Mouse (Mus musculus): ENCODE data around the gene Ptpa. TPM values are rescaled to one million over a fixed set of nuclear protein-coding genes. Genes with fewer than 3 reads are reported as not detected.
A peak's percentile ranks its signal among the peaks of the same experiment; 100 is the strongest.

Gene Ptpa
- total and polyA plus RNA-seq, 2 experiments from 2014 or later, result 138 to 147 TPM

GRCm38 (mm10) chr2:30389000-30389399, 26.8 kb upstream of the Ptpa start:
- H3K9me3 ChIP-seq (ENCODE audit: low read length), result no peaks in the 10 kb centered on the region
- peak; percentile 42 for TF ChIP-seq CTCF (IDR thresholded peaks at IDR 0.05)
- no peaks in the 10 kb centered on the region for H3K27me3 ChIP-seq (ENCODE audit: insufficient read depth, low read length)
- DNase-seq (ENCODE audit: low spot score), result no peak
- 91% methylated on average over 2 of the region's 2 CpGs for WGBS
- 0 out of 2 replicates have a peak, but pooled peaks cover 6% of the 10 kb centered on the region for H3K36me3 ChIP-seq (ENCODE audit: insufficient read depth, low read length)
- H3K4me1 ChIP-seq (ENCODE audit: insufficient read depth, low read length), result peaks cover 10% of the 10 kb centered on the region
- no peak overlapping the region for H3K4me3 ChIP-seq (ENCODE audit: low read depth, low read length)
- no peak overlapping the region for H3K9ac ChIP-seq (replicated peaks; ENCODE audit: low read length, poor library complexity, severe bottlenecking)
- ATAC-seq (ENCODE audit: low FRiP score), result no peak
- H3K27ac ChIP-seq (ENCODE audit: low read depth, low read length), result no peak overlapping the region
- H3K4me2 ChIP-seq (ENCODE audit: low read depth, low read length, poor library complexity, severe bottlenecking), result no peak overlapping the region

- WGBS, result 1% methylated on average over 40 of the region's 40 CpGs
- H3K4me2 ChIP-seq (ENCODE audit: low read depth, low read length, poor library complexity, severe bottlenecking), result peak within 1 kb of the TSS; percentile 82
- peak within 1 kb of the TSS; percentile 62 for H3K4me3 ChIP-seq (ENCODE audit: low read depth, low read length)
- peaks cover 13% of the 10 kb centered on the region for H3K4me1 ChIP-seq (ENCODE audit: insufficient read depth, low read length)
- no peaks in the 10 kb centered on the region for H3K27me3 ChIP-seq (ENCODE audit: insufficient read depth, low read length)
- peak within 1 kb of the TSS; percentile 73 for H3K9ac ChIP-seq (replicated peaks; ENCODE audit: low read length, poor library complexity, severe bottlenecking)
- TF ChIP-seq CTCF (IDR thresholded peaks at IDR 0.05), result no peak
- H3K36me3 ChIP-seq (ENCODE audit: insufficient read depth, low read length), result peaks cover 17% of the 10 kb centered on the region
- peak within 1 kb of the TSS; percentile 93 for H3K27ac ChIP-seq (ENCODE audit: low read depth, low read length)
- H3K9me3 ChIP-seq (ENCODE audit: low read length), result no peaks in the 10 kb centered on the region
- peak; percentile 99 for DNase-seq (ENCODE audit: low spot score)
- peak; percentile 98 for ATAC-seq (ENCODE audit: low FRiP score)
Observed at GRCm38 (mm10) chr2:30392114-30392576, 23.7 kb upstream of the Ptpa start, which contains the start of gene Dolpp1. Dolpp1 (plus strand) TSS chr2:30392254.

- Histone ChIP-seq H3K36me3 (ENCODE audit: insufficient read depth, low read length) (peaks cover 24% of the 10 kb centered on the region), H3K4me2 (ENCODE audit: low read depth, low read length, poor library complexity, severe bottlenecking) (peak overlapping the region; percentile 82), H3K9me3 (ENCODE audit: low read length) (no peaks in the 10 kb centered on the region), H3K27me3 (ENCODE audit: insufficient read depth, low read length) (no peaks in the 10 kb centered on the region), H3K4me1 (ENCODE audit: insufficient read depth, low read length) (peaks cover 13% of the 10 kb centered on the region), H3K9ac (replicated peaks; ENCODE audit: low read length, poor library complexity, severe bottlenecking) (peak overlapping the region; percentile 73), H3K27ac (ENCODE audit: low read depth, low read length) (peak overlapping the region; percentile 93), H3K4me3 (ENCODE audit: low read depth, low read length) (peak overlapping the region; percentile 62)
- ATAC-seq (ENCODE audit: low FRiP score) (peak; percentile 83), DNase-seq (ENCODE audit: low spot score) (peak; percentile 90)
- under 1% methylated on average over 45 of the region's 54 CpGs for WGBS
- no peak for TF ChIP-seq CTCF (IDR thresholded peaks at IDR 0.05)
Observed at GRCm38 (mm10) chr2:30392577-30393369, 23.1 kb upstream of the Ptpa start.

GRCm38 (mm10) chr2:30393370-30393656, 22.5 kb upstream of the Ptpa start:
- H3K4me2 ChIP-seq (ENCODE audit: low read depth, low read length, poor library complexity, severe bottlenecking), result peak overlapping the region; percentile 82
- no peaks in the 10 kb centered on the region for H3K27me3 ChIP-seq (ENCODE audit: insufficient read depth, low read length)
- ATAC-seq (ENCODE audit: low FRiP score) (no peak), DNase-seq (ENCODE audit: low spot score) (no peak)
- no peak for TF ChIP-seq CTCF (IDR thresholded peaks at IDR 0.05)
- peak overlapping the region; percentile 62 for H3K4me3 ChIP-seq (ENCODE audit: low read depth, low read length)
- H3K36me3 ChIP-seq (ENCODE audit: insufficient read depth, low read length), result peaks cover 29% of the 10 kb centered on the region
- peak overlapping the region; percentile 73 for H3K9ac ChIP-seq (replicated peaks; ENCODE audit: low read length, poor library complexity, severe bottlenecking)
- WGBS, result 81% methylated on average over 1 of the region's 1 CpGs
- H3K4me1 ChIP-seq (ENCODE audit: insufficient read depth, low read length), result peaks cover 13% of the 10 kb centered on the region
- H3K27ac ChIP-seq (ENCODE audit: low read depth, low read length), result peak overlapping the region; percentile 93
- H3K9me3 ChIP-seq (ENCODE audit: low read length), result no peaks in the 10 kb centered on the region

GRCm38 (mm10) chr2:30395757-30396156, 20.1 kb upstream of the Ptpa start:
- Histone ChIP-seq H3K9ac (replicated peaks; ENCODE audit: low read length, poor library complexity, severe bottlenecking) (no peak overlapping the region), H3K4me3 (ENCODE audit: low read depth, low read length) (no peak overlapping the region), H3K9me3 (ENCODE audit: low read length) (no peaks in the 10 kb centered on the region), H3K36me3 (ENCODE audit: insufficient read depth, low read length) (peaks cover 39% of the 10 kb centered on the region), H3K27ac (ENCODE audit: low read depth, low read length) (no peak overlapping the region), H3K4me2 (ENCODE audit: low read depth, low read length, poor library complexity, severe bottlenecking) (no peak overlapping the region), H3K27me3 (ENCODE audit: insufficient read depth, low read length) (no peaks in the 10 kb centered on the region), H3K4me1 (ENCODE audit: insufficient read depth, low read length) (peaks cover 13% of the 10 kb centered on the region)
- DNase-seq (ENCODE audit: low spot score) (no peak), ATAC-seq (ENCODE audit: low FRiP score) (no peak)
- no peak for TF ChIP-seq CTCF (IDR thresholded peaks at IDR 0.05)
- 86% methylated on average over 7 of the region's 7 CpGs for WGBS

- WGBS, result 94% methylated on average over 7 of the region's 7 CpGs
- H3K36me3 ChIP-seq (ENCODE audit: insufficient read depth, low read length), result peaks cover 41% of the 10 kb centered on the region
- TF ChIP-seq CTCF (IDR thresholded peaks at IDR 0.05), result no peak
Observed at GRCm38 (mm10) chr2:30396246-30396645, 19.6 kb upstream of the Ptpa start.

More at GRCm38 (mm10) chr2:30396246-30396645, 19.6 kb upstream of the Ptpa start:
- ATAC-seq (ENCODE audit: low FRiP score), result no peak
- Histone ChIP-seq H3K4me1 (ENCODE audit: insufficient read depth, low read length) (peaks cover 13% of the 10 kb centered on the region), H3K9me3 (ENCODE audit: low read length) (no peaks in the 10 kb centered on the region), H3K27me3 (ENCODE audit: insufficient read depth, low read length) (no peaks in the 10 kb centered on the region), H3K4me2 (ENCODE audit: low read depth, low read length, poor library complexity, severe bottlenecking) (no peak overlapping the region), H3K9ac (replicated peaks; ENCODE audit: low read length, poor library complexity, severe bottlenecking) (no peak overlapping the region), H3K27ac (ENCODE audit: low read depth, low read length) (no peak overlapping the region), H3K4me3 (ENCODE audit: low read depth, low read length) (no peak overlapping the region)
- no peak for DNase-seq (ENCODE audit: low spot score)
